Mouse (Mus musculus) forebrain, postnatal 0 days (tissue): ENCODE data around the gene Depdc7. TPM values are rescaled to one million over a fixed set of nuclear protein-coding genes. Genes with fewer than 3 reads are reported as not detected.
A peak's percentile ranks its signal among the peaks of the same experiment; 100 is the strongest.

Experiments used
- ATAC-seq: fragments of 200-750 bp; cut with Nextera tagmentation; 2 replicates; pipeline ENCODE4 v1.8.0; 2017; ENCODE audit warnings: mild to moderate bottlenecking, moderate library complexity
- DNase-seq: peaks from one replicate; pipeline ENCODE4 v3.0.0-alpha.2; 2015
- H3K27ac ChIP-seq: fragments of 300-500 bp; sonication (generic); 2 replicates; pipeline ENCODE4 v1.5.1; 2014; ENCODE audit warnings: low read depth, mild to moderate bottlenecking, antibody characterized with exemption, low read length, moderate library complexity, mixed read lengths
- H3K27me3 ChIP-seq: fragments of 300-500 bp; sonication (generic); 2 replicates; pipeline ENCODE4 v1.6.1; 2014; ENCODE audit warnings: mild to moderate bottlenecking, low read length, mixed read lengths; ENCODE audit not compliant: insufficient read depth
- H3K36me3 ChIP-seq: fragments of 300-500 bp; sonication (generic); 2 replicates; pipeline ENCODE4 v1.6.1; 2014; ENCODE audit warnings: mild to moderate bottlenecking, moderate library complexity; ENCODE audit not compliant: insufficient read depth
- H3K4me1 ChIP-seq: fragments of 300-500 bp; sonication (generic); 2 replicates; pipeline ENCODE4 v1.6.1; 2014; ENCODE audit warnings: antibody characterized with exemption; ENCODE audit not compliant: insufficient read depth
- H3K4me2 ChIP-seq: fragments of 300-500 bp; sonication (generic); 2 replicates; pipeline ENCODE4 v1.6.1; 2014; ENCODE audit warnings: low read depth, mild to moderate bottlenecking, moderate library complexity
- H3K4me3 ChIP-seq: fragments of 300-500 bp; sonication (generic); 2 replicates; pipeline ENCODE4 v1.5.1; 2014; ENCODE audit warnings: low read depth, low read length, mixed read lengths
- H3K9ac ChIP-seq: fragments of 300-500 bp; sonication (generic); 2 replicates; pipeline ENCODE4 v1.6.1; 2014; ENCODE audit warnings: mild to moderate bottlenecking
- H3K9me3 ChIP-seq: fragments of 300-500 bp; sonication (generic); 2 replicates; pipeline ENCODE4 v1.6.1; 2016; ENCODE audit warnings: low read length
- CTCF ChIP-seq: sonication (generic); IDR thresholded peaks from 2 replicates; pipeline ENCODE4 v1.5.1; 2016; ENCODE audit warnings: antibody characterized with exemption, control low read depth, low read depth
- WGBS: fragments of 180-500 bp; shearing (Covaris S2); extraction: QIAGEN DNeasy Blood & Tissue Kit; methylation state at CpG from one replicate; pipeline ENCODE4 v1.1.7; 2014; 5-methylcytosine and 5-hydroxymethylcytosine counted together
- polyA plus RNA-seq: library from polyadenylated mRNA; unstranded; fragments of >200 nt; fragmentation: Nextera tagmentation; extraction: Ambion mirVana; gene quantifications from 2 replicates; pipeline ENCODE4 v1.2.1, GENCODE M21; 2015
- total RNA-seq: library from RNA; depleted of rRNA; stranded (reverse); fragments of >200 nt; gene quantifications from 2 replicates; pipeline ENCODE4 v1.2.3, GENCODE M21; 2014

The Depdc7 gene
- total and polyA plus RNA-seq, 2 experiments from 2014 or later: 0.82 to 0.90 TPM

DNA sequence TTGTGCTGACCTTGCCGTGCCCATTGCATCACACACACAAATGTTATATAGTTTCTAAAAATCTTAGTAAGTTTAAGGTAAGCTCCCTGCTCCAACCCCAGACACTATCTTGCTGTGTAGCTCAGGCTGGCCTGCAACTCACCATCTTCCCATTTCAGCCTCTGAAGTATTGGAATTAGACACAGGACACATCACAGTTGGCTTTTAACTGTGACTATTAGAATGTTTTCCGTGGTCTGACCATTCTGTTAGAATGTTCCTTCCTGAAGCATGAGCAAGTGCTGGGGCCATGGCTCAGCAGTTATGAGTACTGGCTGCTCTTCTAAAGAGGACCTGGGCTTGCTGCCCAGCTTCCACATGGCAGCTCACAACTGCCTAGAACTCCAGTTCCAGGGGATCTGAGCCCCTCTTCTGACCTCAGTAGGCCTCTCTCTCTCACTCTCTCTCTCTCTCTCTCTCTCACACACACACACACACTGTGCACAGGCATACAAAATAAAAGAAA, 25.4 kb downstream of the Depdc7 start:
- Histone ChIP-seq H3K9ac (no peak overlapping the region), H3K4me3 (no peak overlapping the region), H3K36me3 (no peaks in the 10 kb centered on the region), H3K27ac (no peak overlapping the region), H3K9me3 (no peaks in the 10 kb centered on the region), H3K4me1 (no peaks in the 10 kb centered on the region), H3K4me2 (no peak overlapping the region), H3K27me3 (no peaks in the 10 kb centered on the region)
- TF ChIP-seq CTCF: no peak
- DNase-seq (no peak), ATAC-seq (no peak)
- 82% methylated on average over 2 of the region's 2 CpGs for WGBS

DNA sequence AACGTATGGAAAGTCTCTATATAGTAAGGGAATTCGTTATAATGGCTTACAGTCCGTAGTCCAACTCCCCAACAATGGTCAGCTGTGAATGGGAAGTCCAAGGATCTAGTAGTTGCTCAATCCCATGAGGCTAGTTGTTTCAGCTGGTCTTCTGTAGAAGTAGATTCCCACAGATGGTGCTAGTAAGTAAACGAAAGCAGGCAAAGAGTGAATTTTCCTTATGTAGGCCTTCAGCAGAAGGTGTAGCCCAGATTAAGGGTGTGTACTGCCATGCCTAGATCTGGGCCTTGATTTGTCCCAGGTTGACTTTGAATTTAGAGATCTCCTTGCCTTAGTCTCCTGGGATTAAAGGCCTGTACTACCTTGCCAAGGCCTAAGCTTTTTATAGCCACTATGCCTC, 26.4 kb downstream of the Depdc7 start, which contains the start of gene Pin1rt1:
TSS of gene Pin1rt1 (minus strand) at position 101 of the 400 bp plus-strand sequence.
- Histone ChIP-seq H3K27ac (no peak within 1 kb of the TSS), H3K4me3 (no peak within 1 kb of the TSS), H3K4me2 (no peak within 1 kb of the TSS), H3K4me1 (no peaks in the 10 kb centered on the region), H3K36me3 (no peaks in the 10 kb centered on the region), H3K27me3 (no peaks in the 10 kb centered on the region), H3K9me3 (no peaks in the 10 kb centered on the region), H3K9ac (no peak within 1 kb of the TSS)
- DNase-seq (no peak), ATAC-seq (no peak)
- 90% methylated on average over 4 of the region's 4 CpGs for WGBS
- TF ChIP-seq CTCF: no peak

DNA sequence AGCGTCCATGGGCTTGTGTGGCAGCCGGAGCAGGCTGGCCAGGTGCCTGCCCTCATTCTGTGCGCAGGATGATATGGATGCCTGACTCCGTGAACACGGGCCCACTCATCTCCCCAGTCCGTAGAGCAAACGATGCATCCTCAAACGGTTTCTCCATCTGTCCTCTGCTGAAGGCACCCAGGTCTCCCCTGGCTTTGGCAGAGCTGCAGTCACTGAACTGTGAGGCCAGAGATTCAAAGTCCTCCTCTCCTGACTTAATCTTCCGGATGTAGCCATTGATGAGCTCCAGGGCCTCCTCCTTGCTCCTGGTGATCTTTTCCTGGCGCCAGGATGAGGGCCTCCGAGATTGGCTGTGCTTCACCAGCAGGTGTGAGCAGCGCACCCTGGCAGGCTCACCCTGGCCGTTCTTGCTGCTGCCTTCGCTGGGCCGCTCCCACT, 28.4 kb downstream of the Depdc7 start:
- Histone ChIP-seq H3K9ac (no peak overlapping the region), H3K4me2 (no peak overlapping the region), H3K36me3 (no peaks in the 10 kb centered on the region), H3K27me3 (no peaks in the 10 kb centered on the region), H3K27ac (no peak overlapping the region), H3K9me3 (no peaks in the 10 kb centered on the region), H3K4me1 (peaks cover 11% of the 10 kb centered on the region; the same call in 1 of the 2 replicates), H3K4me3 (no peak overlapping the region)
- TF ChIP-seq CTCF: no peak
- 36% methylated on average over 15 of the region's 15 CpGs for WGBS
- no peak for DNase-seq
- no peak for ATAC-seq

DNA sequence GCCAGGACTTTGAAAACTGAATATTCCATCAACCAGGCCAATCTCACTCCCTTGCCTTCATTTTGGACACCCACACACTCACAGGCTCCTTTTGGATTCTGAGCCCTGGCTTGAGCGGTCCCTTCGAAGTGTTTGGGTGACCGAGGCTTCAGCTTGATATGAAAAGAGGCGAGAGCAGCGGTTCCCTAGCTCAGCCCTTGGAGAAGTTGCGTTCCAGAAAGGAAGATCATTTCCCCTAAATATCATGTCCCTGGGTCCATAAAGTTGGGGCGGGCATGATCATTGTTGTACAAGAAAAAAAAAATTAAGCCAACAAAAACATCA, 30.2 kb downstream of the Depdc7 start:
- no peak for ATAC-seq
- WGBS: 2% methylated on average over 7 of the region's 7 CpGs
- H3K4me1 ChIP-seq: peaks cover 11% of the 10 kb centered on the region; the same call in 1 of the 2 replicates
- peak overlapping the region; percentile 83 for H3K9ac ChIP-seq
- DNase-seq: no peak
- H3K4me3 ChIP-seq: peak overlapping the region; percentile 82
- H3K27ac ChIP-seq: peak overlapping the region; percentile 83
- peak overlapping the region; percentile 69 for H3K4me2 ChIP-seq
- no peaks in the 10 kb centered on the region for H3K36me3 ChIP-seq
- no peaks in the 10 kb centered on the region for H3K27me3 ChIP-seq
- no peaks in the 10 kb centered on the region for H3K9me3 ChIP-seq
- no peak for TF ChIP-seq CTCF

DNA sequence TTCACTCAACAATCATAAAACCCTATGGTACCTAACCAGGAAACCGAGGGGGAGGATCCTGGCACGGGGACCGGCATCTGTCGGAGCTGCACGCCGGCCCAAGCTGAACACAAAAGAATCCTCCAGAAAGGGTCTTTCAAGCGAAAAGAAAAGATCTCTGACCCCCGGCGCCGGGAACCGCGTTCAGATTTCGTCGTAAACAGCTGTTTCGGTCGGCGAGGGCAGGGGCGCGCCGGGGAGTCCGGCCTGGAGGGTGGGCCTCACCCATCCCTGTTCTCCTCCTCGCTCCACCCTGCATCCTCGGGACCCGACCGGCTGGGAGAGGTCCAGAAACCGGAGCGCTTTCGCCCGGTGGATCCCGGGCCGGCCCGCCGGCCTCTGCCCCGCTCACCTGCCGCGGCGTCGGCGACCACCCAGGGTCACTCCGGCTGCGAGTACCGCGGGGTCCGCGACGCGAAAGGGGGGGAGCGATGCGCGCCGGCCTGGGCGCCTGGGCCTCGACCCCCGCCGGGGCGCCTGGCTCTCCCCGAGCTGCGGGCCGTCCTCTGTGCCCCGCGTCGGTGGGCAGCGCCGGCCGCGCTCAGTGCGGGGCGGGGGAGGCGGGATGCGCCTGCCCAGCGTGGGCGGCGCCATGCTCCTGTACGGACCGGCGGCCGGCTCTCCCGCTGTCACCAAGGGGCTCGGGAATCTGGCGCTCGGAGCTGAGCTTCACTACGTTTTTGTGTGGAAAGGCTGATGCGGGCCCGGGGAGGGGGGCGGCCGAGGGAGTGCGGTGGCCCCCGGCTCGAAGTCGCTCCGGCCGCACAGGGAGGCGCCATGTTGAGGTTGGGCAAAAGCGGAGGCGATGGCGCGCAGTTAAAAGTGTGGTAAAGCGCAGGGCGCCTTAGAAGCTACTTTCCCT, 30.8 kb downstream of the Depdc7 start, which contains the start of gene Tcp11l1:
TSS of gene Tcp11l1 (minus strand) at position 585 of the 901 bp plus-strand sequence.
- Histone ChIP-seq H3K9ac (peak within 1 kb of the TSS; percentile 83), H3K4me2 (peak within 1 kb of the TSS; percentile 69), H3K9me3 (no peaks in the 10 kb centered on the region), H3K27ac (peak within 1 kb of the TSS; percentile 83), H3K4me1 (peaks cover 11% of the 10 kb centered on the region; the same call in 1 of the 2 replicates), H3K4me3 (peak within 1 kb of the TSS; percentile 82), H3K36me3 (no peaks in the 10 kb centered on the region), H3K27me3 (no peaks in the 10 kb centered on the region)
- DNase-seq: peak; percentile 82
- peak; percentile 95 for ATAC-seq
- no peak for TF ChIP-seq CTCF
- WGBS: 2% methylated on average over 91 of the region's 99 CpGs

DNA sequence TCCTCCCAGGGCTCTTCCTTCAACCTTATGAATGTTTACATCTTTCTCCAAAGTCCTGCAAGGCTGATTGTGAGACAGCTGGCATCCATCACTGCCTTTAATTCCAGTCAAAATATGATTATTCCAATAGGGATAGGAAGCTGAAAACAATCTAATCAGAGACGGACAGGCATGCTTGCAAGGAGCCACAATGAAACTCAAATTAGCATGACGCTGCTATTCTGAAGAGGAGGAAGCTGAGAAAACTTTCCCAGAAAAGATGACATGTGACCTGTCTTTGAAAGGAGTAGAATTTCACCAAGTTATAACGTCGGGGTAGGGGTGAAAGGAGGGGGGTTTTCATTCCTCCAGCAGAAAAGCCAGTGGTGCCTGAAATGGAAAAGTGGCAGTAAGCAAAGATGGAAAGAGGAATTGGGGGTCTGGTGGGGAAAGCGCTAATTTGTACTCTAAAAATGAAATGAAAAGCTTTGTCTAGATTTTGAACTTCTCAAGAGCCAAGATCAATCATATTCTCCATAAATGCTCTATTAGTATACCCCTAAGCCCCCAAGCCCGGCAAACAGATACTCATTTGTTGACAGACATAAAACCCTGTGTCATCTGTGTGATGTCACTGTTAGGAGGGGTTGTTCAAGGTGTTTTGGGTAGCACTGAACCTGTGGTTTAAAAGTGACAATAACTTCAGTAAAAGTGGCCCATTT, 31.9 kb downstream of the Depdc7 start:
- H3K9me3 ChIP-seq: no peaks in the 10 kb centered on the region
- peak overlapping the region; percentile 83; the same call in 1 of the 2 replicates for H3K9ac ChIP-seq
- no peaks in the 10 kb centered on the region for H3K27me3 ChIP-seq
- ATAC-seq: peak; percentile 1; the same call in 1 of the 2 replicates
- TF ChIP-seq CTCF: no peak
- H3K4me2 ChIP-seq: peak overlapping the region; percentile 69
- H3K36me3 ChIP-seq: 0 out of 2 replicates have a peak, but pooled peaks cover 6% of the 10 kb centered on the region
- no peak for DNase-seq
- WGBS: 16% methylated on average over 6 of the region's 6 CpGs
- peak overlapping the region; percentile 82 for H3K4me3 ChIP-seq
- peaks cover 11% of the 10 kb centered on the region; the same call in 1 of the 2 replicates for H3K4me1 ChIP-seq
- H3K27ac ChIP-seq: peak overlapping the region; percentile 83; the same call in 1 of the 2 replicates
